Mouse (Mus musculus): Measurements from ENCODE around the gene Fzd1. TPM values are rescaled to one million over a fixed set of nuclear protein-coding genes. Genes with fewer than 3 reads are reported as not detected.

The Fzd1 gene
- polyA plus RNA-seq, 1 experiment from 2014 or later, result 22.1 TPM

GRCm38 (mm10) chr5:4770609-4771008, 12.8 kb upstream of the Fzd1 start:
- ATAC-seq (ENCODE audit: low FRiP score, low read depth), result no peak
- no peaks in the 10 kb centered on the region for H3K36me3 ChIP-seq
- 68% methylated on average over 1 of the region's 1 CpGs for WGBS
- H3K4me2 ChIP-seq (replicated peaks), result no peak overlapping the region
- H3K27me3 ChIP-seq (replicated peaks), result no peaks in the 10 kb centered on the region
- no peak overlapping the region for H3K4me3 ChIP-seq
- H3K9ac ChIP-seq, result no peak overlapping the region
- no peak overlapping the region for H3K27ac ChIP-seq
- H3K9me3 ChIP-seq, result no peaks in the 10 kb centered on the region
- H3K4me1 ChIP-seq, result peaks cover 6% of the 10 kb centered on the region

DNA sequence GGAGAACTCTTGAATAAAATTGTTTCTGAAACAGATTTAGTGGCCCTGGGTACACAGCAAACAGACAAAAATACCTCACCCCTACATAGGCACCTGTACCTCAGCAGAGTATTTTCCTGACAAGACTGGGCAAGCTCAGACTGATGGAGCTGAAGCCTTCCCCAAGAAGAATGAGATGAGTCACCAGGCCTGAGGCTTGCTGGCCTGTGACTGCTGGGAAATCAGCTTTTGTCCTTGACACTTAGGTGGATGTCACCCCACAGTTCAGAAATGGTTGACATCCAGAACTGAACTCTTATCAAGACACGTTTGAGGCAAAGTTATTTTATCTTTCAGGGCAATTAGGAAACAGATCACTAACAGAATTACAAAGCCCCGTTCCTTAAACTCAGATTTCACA, 10.1 kb upstream of the Fzd1 start:
- no peaks in the 10 kb centered on the region for H3K27me3 ChIP-seq (replicated peaks)
- ATAC-seq (ENCODE audit: low FRiP score, low read depth), result no peak
- WGBS, result 79% methylated on average over 2 of the region's 2 CpGs
- H3K9ac ChIP-seq, result no peak overlapping the region
- no peaks in the 10 kb centered on the region for H3K4me1 ChIP-seq
- H3K4me3 ChIP-seq, result no peak overlapping the region
- H3K4me2 ChIP-seq (replicated peaks), result no peak overlapping the region
- no peak overlapping the region for H3K27ac ChIP-seq
- H3K9me3 ChIP-seq, result no peaks in the 10 kb centered on the region
- H3K36me3 ChIP-seq, result no peaks in the 10 kb centered on the region

DNA sequence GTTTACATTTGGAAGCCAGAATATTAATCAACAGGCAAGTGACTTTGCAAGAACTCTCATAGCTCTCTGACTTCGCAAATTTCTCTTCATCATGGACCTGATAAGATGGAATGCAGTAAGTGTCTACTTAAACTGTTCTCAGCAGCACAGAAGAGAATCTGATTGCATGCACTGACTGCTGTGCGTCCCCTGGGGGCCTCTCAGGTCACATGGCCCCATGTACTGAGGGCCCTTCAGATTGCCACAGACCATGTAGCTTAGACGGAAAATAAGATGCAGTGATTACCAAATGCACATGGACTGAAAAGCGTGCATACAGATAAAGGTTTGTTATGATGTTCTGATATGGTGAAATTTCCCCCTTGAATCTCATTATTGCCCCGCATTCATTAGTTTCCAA, 8.9 kb upstream of the Fzd1 start:
- no peaks in the 10 kb centered on the region for H3K27me3 ChIP-seq (replicated peaks)
- no peak overlapping the region for H3K4me3 ChIP-seq
- WGBS, result 88% methylated on average over 5 of the region's 5 CpGs
- no peak for ATAC-seq (ENCODE audit: low FRiP score, low read depth)
- H3K36me3 ChIP-seq, result no peaks in the 10 kb centered on the region
- H3K9me3 ChIP-seq, result no peaks in the 10 kb centered on the region
- H3K9ac ChIP-seq, result no peak overlapping the region
- no peak overlapping the region for H3K4me2 ChIP-seq (replicated peaks)
- H3K4me1 ChIP-seq, result no peaks in the 10 kb centered on the region
- no peak overlapping the region for H3K27ac ChIP-seq

DNA sequence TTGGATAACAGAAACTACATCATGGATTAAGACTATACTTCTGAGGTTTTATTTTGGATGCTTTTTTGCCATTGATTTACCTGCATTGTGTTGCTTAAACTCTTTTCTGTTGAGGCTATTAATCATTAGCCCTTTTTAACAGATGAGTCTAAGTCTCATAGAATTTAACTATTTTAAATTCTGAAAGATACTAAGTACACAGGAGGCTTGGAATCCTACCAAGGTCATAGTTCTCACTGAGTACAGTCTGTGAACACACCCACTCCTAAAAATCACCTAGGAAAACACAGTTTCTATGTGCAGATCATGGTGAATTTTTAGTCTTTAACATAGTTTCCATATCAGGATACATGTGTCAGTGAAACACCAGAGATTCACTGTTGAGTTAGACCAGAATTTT, 4.1 kb upstream of the Fzd1 start:
- ATAC-seq (ENCODE audit: low FRiP score, low read depth), result no peak
- Histone ChIP-seq H3K27me3 (replicated peaks) (no peaks in the 10 kb centered on the region), H3K4me2 (replicated peaks) (no peak overlapping the region), H3K9me3 (no peaks in the 10 kb centered on the region), H3K27ac (no peak overlapping the region), H3K9ac (no peak overlapping the region), H3K4me3 (no peak overlapping the region), H3K4me1 (peaks cover under 1% of the 10 kb centered on the region; the same call in 1 of the 2 replicates), H3K36me3 (no peaks in the 10 kb centered on the region)

DNA sequence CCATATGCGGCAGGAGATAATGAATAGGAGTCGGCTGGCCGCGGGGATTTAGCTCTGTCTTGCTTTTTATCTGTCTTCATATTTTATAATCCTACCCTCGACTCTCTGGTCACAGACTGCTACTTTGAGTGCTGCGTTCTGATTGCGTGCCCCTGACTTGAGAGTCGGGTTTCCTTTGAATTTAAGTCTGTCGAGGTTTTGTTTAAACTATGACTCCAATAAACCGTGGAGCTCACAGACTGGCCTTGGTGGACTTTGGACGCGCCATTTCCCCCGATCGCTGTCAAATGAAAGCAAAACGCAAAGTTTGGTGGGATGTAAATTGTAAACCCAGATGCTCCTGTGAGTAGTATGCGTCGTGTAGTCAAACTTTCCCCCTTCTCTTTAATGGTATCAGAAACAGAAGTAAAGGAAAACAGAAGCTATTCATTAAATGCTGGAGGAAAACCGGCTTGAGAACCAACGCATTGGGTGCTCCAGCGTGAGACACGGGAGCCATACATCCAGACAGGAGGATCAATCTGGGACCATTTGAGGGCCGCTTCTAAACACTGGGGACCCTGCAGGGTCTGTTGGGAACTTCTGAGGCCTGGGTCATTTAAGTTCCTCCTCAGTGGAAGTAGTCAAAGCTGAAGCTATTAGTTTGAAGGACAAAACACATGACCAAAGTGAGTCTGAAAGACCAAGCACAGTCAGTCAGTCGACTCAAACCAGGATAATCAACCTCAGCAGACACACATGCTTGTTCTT, 671 bp upstream of the Fzd1 start:
- WGBS, result under 1% methylated on average over 23 of the region's 23 CpGs
- H3K36me3 ChIP-seq, result no peaks in the 10 kb centered on the region
- ATAC-seq (ENCODE audit: low FRiP score, low read depth), result no peak

DNA sequence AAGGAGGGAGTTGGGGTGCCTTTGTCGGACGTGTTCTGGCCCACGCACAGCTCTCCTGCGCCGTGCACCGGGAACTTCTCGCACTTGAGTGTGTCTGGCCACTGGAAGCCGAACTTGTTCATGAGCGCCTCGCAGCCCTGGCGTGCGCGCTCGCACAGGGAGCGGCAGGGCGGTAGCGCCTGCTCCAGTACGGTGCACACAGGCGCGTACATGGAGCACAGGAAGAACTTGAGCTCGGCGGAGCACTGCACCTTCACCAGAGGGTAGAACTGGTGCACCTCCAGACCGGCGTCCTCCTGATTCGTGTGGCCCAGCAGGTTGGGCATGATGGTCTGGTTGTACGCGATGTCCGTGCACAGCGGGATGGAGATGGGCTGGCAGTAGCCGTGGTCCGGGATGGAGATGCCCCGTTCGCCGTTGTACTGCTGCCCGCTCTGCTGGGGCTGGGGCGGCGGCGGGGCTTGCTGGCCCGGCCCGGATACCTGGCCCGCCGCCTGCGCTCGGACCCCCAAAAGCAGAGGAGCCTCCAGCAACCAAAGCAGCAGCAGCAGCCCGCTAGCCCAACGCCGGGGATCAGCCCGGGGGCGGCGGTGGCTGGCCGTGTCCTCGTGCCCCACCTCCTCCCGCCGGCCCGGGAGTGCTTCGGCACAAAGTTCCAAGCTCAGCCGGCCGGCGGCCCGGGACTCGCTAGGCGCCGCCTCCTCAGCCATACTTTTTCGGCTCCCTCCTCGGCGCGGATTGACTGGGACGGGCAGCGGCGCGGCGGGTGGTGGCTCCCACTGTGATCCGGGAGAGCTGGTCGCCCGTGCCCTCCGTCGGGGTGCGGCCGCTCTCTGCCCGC, 744 bp downstream of the Fzd1 start:
- H3K27ac ChIP-seq, result peak overlapping the region; percentile 85; the same call in 1 of the 2 replicates
- peak overlapping the region; percentile 98 for H3K4me2 ChIP-seq (replicated peaks)
- H3K9me3 ChIP-seq, result no peaks in the 10 kb centered on the region
- peaks cover 22% of the 10 kb centered on the region for H3K27me3 ChIP-seq (replicated peaks)
- peak overlapping the region; percentile 74 for H3K4me3 ChIP-seq
- no peaks in the 10 kb centered on the region for H3K36me3 ChIP-seq
- H3K4me1 ChIP-seq, result peaks cover 25% of the 10 kb centered on the region
- WGBS, result under 1% methylated on average over 80 of the region's 80 CpGs
- ATAC-seq (ENCODE audit: low FRiP score, low read depth), result peak; percentile 63
- H3K9ac ChIP-seq, result peak overlapping the region; percentile 84

More for the DNA sequence above, 671 bp upstream of the Fzd1 start:
- Histone ChIP-seq H3K27ac (peak overlapping the region; percentile 85; the same call in 1 of the 2 replicates), H3K4me3 (peak overlapping the region; percentile 74), H3K9me3 (no peaks in the 10 kb centered on the region), H3K27me3 (replicated peaks) (peaks cover 22% of the 10 kb centered on the region), H3K4me1 (peaks cover 25% of the 10 kb centered on the region), H3K4me2 (replicated peaks) (peak overlapping the region; percentile 98), H3K9ac (peak overlapping the region; percentile 84)

DNA sequence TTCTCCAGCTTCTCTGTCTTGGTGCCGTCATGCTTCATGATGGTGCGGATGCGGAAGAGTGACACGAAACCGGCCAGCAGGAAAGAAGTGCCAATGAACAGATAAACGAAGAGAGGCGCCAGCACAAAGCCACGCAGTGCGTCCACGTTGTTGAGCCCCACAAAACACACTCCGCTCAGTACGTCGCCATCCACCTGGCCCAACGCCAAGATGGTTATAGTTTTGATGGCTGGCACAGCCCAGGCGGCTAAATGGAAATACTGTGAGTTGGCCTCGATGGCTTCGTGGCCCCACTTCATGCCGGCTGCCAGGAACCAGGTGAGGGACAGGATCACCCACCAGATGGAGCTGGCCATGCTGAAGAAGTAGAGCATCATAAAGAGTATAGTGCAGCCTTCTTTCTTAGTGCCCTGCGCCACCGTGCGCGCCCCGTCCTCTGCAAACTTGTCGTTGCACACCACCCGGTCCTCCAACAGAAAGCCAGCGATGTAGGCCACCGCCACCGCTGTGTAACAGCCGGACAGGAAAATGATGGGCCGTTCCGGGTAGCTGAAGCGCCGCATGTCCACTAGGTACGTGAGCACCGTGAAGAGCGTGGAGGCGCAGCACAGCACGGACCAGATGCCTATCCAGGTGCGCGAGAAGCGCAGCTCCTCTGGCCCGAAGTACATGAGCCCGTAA, 1.7 kb downstream of the Fzd1 start:
- Histone ChIP-seq H3K4me1 (peaks cover 25% of the 10 kb centered on the region), H3K4me2 (replicated peaks) (peak overlapping the region; percentile 98), H3K9ac (peak overlapping the region; percentile 84), H3K36me3 (no peaks in the 10 kb centered on the region), H3K9me3 (no peaks in the 10 kb centered on the region), H3K27ac (no peak overlapping the region), H3K27me3 (replicated peaks) (peaks cover 22% of the 10 kb centered on the region), H3K4me3 (peak overlapping the region; percentile 74)
- ATAC-seq (ENCODE audit: low FRiP score, low read depth), result no peak
- 2% methylated on average over 43 of the region's 43 CpGs for WGBS

GRCm38 (mm10) chr5:4755326-4755725, 2.5 kb downstream of the Fzd1 start:
- no peaks in the 10 kb centered on the region for H3K36me3 ChIP-seq
- no peaks in the 10 kb centered on the region for H3K9me3 ChIP-seq
- no peak for ATAC-seq (ENCODE audit: low FRiP score, low read depth)
- H3K4me3 ChIP-seq, result peak overlapping the region; percentile 74
- H3K27me3 ChIP-seq (replicated peaks), result peaks cover 22% of the 10 kb centered on the region
- H3K9ac ChIP-seq, result peak overlapping the region; percentile 84; the same call in 1 of the 2 replicates
- peak overlapping the region; percentile 98 for H3K4me2 ChIP-seq (replicated peaks)
- 36% methylated on average over 11 of the region's 11 CpGs for WGBS
- peaks cover 25% of the 10 kb centered on the region for H3K4me1 ChIP-seq
- H3K27ac ChIP-seq, result no peak overlapping the region

GRCm38 (mm10) chr5:4754701-4755281, 3.0 kb downstream of the Fzd1 start:
- ATAC-seq (ENCODE audit: low FRiP score, low read depth), result no peak
- peaks cover 22% of the 10 kb centered on the region for H3K27me3 ChIP-seq (replicated peaks)
- H3K4me1 ChIP-seq, result peaks cover 25% of the 10 kb centered on the region
- H3K36me3 ChIP-seq, result no peaks in the 10 kb centered on the region
- H3K4me2 ChIP-seq (replicated peaks), result peak overlapping the region; percentile 98
- peak overlapping the region; percentile 28 for H3K4me3 ChIP-seq
- no peak overlapping the region for H3K27ac ChIP-seq
- WGBS, result 25% methylated on average over 9 of the region's 9 CpGs
- H3K9ac ChIP-seq, result 0 out of 2 replicates have a peak overlapping the region, but pooled peaks have one; percentile 17
- H3K9me3 ChIP-seq, result no peaks in the 10 kb centered on the region

GRCm38 (mm10) chr5:4753161-4753560, 4.7 kb downstream of the Fzd1 start:
- no peaks in the 10 kb centered on the region for H3K9me3 ChIP-seq
- ATAC-seq (ENCODE audit: low FRiP score, low read depth), result no peak
- H3K9ac ChIP-seq, result no peak overlapping the region
- no peak overlapping the region for H3K4me2 ChIP-seq (replicated peaks)
- peaks cover 22% of the 10 kb centered on the region for H3K27me3 ChIP-seq (replicated peaks)
- H3K4me3 ChIP-seq, result no peak overlapping the region
- no peak overlapping the region for H3K27ac ChIP-seq
- WGBS, result 86% methylated on average over 5 of the region's 5 CpGs
- peaks cover 25% of the 10 kb centered on the region for H3K4me1 ChIP-seq
- no peaks in the 10 kb centered on the region for H3K36me3 ChIP-seq

DNA sequence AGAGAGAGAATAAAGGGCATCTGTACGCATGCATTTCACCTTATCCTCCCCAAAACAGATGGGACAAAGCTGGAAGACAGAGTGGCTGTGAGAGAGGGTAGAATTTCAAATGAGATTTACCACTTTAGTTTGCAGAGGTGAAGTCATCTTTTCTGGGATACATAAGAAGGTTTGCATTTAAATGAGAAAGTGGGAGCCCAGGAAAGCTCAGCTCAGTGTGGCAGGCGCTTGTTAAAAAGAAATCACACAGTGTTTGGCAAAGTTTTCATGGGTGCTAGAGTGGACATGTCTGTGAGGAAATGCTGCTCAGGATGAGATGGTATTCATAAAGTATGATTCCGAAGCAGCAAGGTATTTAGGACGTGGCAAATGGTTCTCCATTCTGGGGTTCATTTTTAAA, 15.1 kb downstream of the Fzd1 start:
- H3K4me3 ChIP-seq, result no peak overlapping the region
- no peak overlapping the region for H3K4me2 ChIP-seq (replicated peaks)
- 72% methylated on average over 4 of the region's 4 CpGs for WGBS
- ATAC-seq (ENCODE audit: low FRiP score, low read depth), result no peak
- no peak overlapping the region for H3K27ac ChIP-seq
- no peaks in the 10 kb centered on the region for H3K36me3 ChIP-seq
- no peaks in the 10 kb centered on the region for H3K27me3 ChIP-seq (replicated peaks)
- no peaks in the 10 kb centered on the region for H3K4me1 ChIP-seq
- H3K9me3 ChIP-seq, result no peaks in the 10 kb centered on the region
- no peak overlapping the region for H3K9ac ChIP-seq

DNA sequence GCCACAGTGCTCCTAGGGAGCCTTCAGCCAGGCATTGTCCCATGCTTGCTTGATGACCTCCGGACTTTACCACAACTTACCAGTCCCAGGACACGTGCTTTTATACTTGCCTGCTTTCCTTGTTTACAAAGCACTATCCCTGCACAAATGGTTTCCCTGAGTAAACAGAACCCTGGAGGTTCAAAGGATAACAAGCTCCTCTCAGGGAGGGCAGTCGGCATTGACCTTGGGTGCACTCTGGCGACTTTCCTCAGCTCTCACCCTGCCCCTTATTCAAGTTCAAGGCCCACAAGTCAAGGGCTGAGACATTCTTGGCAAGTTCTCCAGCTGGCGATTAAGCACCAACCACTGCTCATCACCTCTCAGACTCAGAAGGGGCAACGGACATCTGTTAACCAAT, 20.8 kb downstream of the Fzd1 start:
- WGBS, result 46% methylated on average over 6 of the region's 6 CpGs
- Histone ChIP-seq H3K9me3 (no peaks in the 10 kb centered on the region), H3K4me3 (no peak overlapping the region), H3K27me3 (replicated peaks) (0 out of 2 replicates have a peak, but pooled peaks cover 3% of the 10 kb centered on the region), H3K4me2 (replicated peaks) (no peak overlapping the region), H3K36me3 (no peaks in the 10 kb centered on the region), H3K27ac (no peak overlapping the region), H3K9ac (no peak overlapping the region), H3K4me1 (peaks cover 6% of the 10 kb centered on the region; the same call in 1 of the 2 replicates)
- no peak for ATAC-seq (ENCODE audit: low FRiP score, low read depth)
